Mouse (Mus musculus): ENCODE results near the gene Mettl27.

DNA sequence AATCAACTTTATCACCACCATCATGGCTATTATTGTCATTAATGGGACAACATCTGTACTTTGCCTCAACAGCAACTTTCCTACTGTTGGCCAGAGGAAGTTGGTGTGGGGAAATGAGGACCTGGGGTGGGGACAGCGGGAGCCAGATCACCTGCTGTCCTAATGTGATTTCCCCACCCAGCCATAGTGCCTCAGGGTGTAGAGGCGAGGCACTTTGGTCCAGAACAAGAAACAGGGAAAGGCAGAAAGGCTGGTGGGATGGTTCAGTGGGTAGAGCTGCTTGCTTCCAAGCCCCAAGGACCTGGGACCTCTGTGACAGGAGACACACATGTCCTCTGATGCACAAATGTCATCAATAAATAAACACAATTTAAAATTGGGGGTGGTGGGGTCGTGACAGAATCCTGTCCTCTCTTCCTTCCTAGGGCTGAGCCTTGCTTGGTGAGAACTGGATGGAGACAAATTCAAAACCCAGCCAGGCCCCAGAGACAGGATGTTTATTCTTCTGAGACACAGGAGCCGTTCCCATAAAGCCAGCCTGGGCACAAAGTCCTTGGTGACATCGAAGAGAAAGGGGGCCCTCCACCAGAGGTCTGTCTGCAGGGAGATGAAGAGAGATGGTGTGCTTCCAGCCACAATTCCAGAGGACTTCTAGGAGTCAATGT, 15.4 kb downstream of the Mettl27 start:
- TF ChIP-seq CTCF (conservative IDR thresholded peaks at IDR 0.05; ENCODE audit: low read length) (no peak), NANOG (IDR thresholded peaks at IDR 0.05; ENCODE audit: borderline replicate concordance, low read length) (no peak), POU5F1 (IDR thresholded peaks at IDR 0.05; ENCODE audit: borderline replicate concordance, low read length) (no peak)
